Mouse (Mus musculus) embryo, embryonic 10 days (tissue): ENCODE results near the gene Slc9b1.

ENCODE experiments used
- DNase-seq: peaks from one replicate; pipeline ENCODE4 v3.0.0-alpha.2; 2015; ENCODE audit warnings: low spot score

The Slc9b1 gene

DNA sequence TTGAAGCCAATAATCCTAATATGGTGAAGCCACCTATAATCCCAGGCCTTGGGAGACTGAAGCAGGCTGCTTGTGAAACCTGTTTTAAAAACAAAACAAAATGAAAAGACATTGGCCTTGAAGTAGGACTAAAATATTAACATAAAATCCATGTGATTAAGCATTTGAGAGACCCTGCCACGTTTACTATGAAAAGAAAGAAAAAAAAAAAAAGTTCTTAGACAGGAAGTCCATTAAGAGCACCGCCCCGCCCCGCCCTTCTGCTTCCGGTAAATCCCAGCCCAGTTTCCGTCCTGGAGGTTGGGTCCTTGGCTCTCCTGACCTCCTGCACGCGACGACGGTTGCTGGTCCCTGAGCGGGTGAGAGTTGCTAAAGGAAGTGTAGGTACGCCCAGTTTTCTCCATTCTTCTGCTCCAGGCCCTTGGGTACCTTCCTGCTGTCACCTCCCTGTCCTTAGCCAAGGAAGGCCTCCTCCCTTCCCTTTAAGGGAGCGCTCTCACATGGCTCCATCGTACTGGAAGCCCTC lies at the start of gene Slc9b1:
Slc9b1 (plus strand) TSS at position 291 of the 526 bp plus-strand sequence.
- no peak for DNase-seq

DNA sequence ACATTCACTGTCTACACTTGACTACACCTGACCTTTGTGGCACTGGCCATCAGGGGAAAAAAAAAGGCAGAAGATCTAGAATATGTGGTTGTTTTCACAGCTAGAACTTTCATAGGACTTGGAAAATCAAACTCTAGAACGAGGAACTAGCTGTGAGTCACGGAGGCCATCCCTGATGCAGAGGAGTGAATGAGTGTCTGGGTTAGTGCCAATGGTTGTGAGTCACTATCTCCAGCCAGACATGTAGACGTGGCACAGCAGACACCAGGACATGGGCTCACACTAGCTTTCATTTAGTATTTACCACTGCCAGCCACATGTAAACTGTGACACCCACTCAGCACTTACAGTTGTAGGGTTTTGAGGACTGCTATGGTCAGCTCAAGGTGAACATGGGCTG lies 49.3 kb upstream of the Slc9b1 start:
- no peak for DNase-seq

DNA sequence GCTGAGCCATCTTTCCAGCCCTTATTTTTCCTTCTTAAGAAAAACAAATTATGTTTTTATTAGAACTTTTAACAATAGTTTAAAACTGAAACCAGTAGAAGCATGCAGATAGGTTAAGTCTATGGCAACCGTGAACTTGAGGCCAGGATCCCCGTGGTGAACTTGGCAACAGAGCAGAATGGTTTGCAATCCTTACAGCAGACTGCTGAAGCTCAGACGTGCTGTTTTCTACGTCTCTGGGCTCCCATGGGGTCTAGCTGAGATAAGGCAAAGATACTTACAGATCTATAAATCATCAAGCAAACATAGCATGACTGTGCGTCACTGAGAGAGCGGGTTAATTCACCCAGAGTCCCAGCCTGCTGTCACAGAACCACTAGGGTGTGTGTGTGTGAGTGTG lies 47.7 kb upstream of the Slc9b1 start:
- DNase-seq: no peak

- peak; percentile 65 for DNase-seq
Measured at GRCm38 (mm10) chr3:135304060-135304459, 43.8 kb upstream of the Slc9b1 start.

DNA sequence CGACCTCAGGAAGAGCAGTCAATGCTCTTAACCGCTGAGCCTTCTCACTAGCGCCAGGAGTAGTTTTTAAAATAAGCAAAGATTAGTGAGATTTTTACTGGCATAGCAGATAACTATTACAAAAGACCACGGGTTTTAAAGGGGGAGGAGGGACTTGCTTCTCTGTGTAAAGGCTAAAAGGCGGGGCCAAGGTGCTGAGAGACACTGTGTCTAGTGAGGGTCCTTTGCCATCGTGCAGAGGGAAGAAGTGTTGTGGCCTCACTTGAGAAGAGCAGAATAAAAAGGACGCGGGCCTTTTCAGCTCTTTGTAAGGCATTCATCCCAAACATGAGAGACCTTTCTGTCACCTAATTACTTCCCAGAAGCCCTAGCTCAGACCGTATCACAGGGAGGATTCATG lies 43.3 kb upstream of the Slc9b1 start:
- peak; percentile 63 for DNase-seq

GRCm38 (mm10) chr3:135307411-135308259 lies 40.2 kb upstream of the Slc9b1 start, which contains the start of gene Slc9b2:
Gene Slc9b2 (plus strand): TSS chr3:135307700.
- DNase-seq: peak; percentile 68

GRCm38 (mm10) chr3:135312916-135313491 lies 34.8 kb upstream of the Slc9b1 start:
- no peak for DNase-seq

DNA sequence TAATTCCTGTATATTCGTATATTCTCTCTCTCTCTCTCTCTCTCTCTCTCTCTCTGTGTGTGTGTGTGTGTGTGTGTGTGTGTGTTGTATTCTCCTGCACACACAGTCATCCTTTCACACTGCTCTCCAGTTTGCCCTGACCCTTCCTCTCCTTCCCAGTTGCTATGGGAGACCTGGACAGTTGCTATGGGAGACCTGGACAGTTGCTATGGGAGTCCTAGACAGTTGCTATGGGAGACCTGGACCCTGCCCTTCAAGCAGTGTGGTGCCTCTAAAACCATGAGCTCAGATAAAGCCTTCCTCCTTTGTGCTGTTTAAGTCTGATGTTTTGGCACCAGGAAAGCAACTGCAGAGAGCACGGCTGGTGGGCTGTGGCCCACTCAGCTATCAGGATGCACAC lies 34.1 kb upstream of the Slc9b1 start:
- DNase-seq: peak; percentile 29

GRCm38 (mm10) chr3:135314811-135315210 lies 33.0 kb upstream of the Slc9b1 start:
- DNase-seq: no peak

DNA sequence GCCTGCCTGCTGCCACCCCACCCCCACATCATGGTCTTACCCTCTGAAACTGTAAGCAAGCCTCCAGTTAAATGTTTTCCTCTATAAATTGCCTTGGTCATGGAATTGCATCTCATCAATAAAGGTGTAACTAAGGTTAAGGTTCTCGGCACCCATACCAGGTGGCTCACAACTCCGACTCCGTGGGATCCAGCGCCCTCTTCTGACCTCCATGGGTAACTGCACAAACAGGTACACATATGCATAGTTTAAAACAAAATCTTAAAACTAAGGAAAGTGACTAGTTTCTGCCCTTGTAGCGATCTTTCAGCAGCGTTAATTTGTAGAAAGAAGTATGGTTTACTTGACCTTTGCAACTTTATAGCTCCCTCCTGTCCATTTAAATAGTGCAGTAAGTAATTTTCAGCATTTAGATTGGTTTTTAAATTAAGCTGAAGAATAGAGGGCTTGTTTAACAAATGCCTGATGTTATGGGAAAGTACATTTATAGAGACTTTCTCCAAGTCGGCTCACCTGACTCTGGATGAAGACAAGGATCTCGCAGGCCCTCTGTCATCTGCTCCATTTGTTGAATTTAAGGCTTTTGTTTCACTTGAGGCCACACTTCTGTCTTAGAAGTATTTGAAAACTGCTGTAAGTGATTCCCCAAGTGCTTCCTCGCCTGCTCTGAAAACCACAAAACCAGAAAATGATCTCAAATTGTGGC lies 32.0 kb upstream of the Slc9b1 start:
- DNase-seq: no peak

DNA sequence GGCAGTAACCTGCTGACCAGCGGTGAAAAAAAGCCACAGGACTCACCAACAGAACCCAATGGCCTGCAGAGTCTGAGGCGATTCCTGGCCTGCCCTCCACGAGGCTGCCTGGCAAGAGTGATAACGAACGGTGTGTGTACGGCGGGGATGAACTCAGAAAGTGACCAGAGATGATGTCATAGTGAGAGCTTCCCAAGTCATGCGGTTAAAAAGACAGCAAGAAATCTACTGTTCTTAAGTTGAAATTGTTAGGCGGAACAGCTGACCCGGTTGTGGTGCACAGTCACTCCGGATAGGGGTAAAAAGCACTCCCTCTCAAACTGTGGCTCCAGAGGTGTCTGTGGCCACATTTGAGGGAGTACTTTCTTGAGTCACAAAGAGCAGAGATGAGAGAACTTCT lies 29.5 kb upstream of the Slc9b1 start:
- no peak for DNase-seq

DNA sequence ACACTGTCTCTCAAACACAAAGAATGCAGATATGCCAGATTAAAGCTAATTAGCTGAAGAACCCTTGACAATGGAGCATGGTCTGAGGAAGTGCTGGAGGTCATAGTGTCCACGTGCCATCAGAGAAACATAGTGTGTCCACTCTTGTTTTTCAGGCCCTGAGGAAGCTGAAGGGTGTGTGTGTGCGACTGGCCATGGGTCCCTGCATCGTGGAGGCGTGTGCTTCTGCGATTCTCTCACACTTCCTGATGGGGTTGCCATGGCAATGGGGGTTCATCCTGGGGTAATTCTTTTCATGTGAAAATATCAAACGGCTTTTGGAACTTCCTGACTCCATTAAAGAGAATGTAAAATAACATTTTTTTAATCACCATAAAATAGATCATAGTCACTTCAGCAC lies 23.5 kb upstream of the Slc9b1 start:
- DNase-seq: no peak

- DNase-seq: no peak
Measured at GRCm38 (mm10) chr3:135327176-135327575, 20.7 kb upstream of the Slc9b1 start.

- no peak for DNase-seq
Measured at GRCm38 (mm10) chr3:135327601-135328000, 20.2 kb upstream of the Slc9b1 start.

DNA sequence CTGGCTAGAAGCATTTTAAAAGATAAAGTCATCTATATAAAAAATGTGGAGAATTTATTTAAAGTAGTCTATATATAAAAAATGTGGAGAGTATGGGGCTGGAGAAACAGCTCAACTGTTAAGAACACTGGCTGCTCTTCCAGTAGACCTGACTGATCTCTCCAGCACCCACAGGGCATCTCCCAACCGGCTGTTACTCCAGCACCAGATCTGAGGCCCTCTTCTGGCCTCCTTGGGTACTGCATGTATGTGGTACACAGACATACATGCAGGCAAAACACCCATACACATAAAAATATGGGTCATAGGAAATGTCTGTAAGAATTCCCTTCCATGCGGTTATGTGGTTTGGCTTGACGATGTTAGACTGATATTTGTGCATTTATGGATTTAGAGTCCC lies 19.3 kb upstream of the Slc9b1 start:
- DNase-seq: peak; percentile 65

DNA sequence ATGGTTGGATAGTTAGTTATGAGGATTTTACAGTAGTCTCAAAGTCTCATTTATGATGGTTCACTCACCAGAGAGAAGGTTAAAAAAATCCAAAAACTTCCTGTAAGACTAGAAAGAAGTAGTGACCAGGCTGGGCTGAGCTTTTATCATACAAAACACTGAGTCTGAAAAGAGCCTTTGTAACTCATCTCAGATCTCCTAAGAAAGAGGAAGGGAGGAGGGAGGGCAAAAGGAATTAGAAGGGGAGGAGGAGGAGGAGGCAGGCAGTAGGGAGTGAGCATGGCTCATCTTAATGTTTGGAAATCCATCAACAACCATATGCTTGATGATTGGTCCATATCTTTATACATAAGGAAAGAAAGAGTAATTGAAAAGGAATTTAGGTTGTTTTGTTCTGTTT lies 15.1 kb upstream of the Slc9b1 start:
- no peak for DNase-seq

DNA sequence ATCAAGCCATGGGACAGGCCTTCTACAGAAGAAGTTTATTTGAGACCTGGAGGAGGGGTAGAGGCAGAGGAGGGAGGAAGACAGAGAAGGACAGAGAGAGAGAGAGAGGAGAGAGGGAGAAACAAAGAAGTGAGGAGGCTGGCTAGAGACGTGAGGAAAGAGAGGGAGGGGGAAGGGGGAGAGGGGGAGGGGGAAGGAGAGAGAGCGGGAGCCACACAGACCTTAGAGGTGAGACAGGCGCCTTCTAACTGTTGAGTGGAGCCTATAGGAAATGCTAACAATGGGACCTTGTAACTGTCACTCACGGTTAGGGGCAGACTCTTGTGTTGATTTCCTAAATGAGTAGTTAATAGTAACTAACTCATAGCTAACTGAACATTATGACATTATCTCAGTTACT lies 14.1 kb upstream of the Slc9b1 start:
- DNase-seq: no peak

DNA sequence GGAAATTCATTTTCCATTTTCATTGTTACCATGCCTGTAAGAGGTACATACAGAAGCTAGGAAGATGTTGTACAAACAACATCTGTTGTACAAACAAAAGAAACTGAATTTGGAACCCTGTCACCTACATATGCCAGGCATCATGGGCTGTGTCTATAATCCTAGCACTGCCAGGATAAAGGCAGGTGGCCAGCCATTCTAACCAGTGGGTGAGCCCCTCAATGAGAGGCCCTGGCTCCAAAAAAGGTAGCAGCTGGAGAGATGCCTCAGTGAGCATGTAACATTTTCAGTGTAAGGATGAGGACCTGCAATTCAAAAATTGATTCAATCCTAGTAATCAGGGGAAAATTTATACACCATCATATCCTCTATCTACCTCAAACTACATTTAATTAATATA lies 1.2 kb downstream of the Slc9b1 start:
- no peak for DNase-seq

DNA sequence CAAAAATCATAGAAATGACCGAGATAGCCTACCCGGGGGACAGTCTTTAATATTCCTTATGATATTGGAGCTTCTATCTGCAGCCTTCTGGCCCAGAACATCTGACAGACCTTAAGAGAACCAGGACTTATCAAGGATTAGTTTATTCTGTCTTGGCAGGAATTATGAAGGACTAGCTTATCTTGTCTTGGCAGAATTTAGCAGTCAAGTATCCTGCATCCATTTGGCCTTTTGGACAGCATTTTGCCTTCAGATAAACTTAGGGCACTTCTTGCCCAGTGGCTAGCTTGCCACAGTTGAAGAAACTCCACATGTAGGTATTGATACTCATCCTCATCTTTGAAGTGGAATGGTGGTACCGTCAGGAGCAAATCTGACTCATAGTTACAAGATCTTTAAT lies 4.0 kb downstream of the Slc9b1 start:
- DNase-seq: no peak

DNA sequence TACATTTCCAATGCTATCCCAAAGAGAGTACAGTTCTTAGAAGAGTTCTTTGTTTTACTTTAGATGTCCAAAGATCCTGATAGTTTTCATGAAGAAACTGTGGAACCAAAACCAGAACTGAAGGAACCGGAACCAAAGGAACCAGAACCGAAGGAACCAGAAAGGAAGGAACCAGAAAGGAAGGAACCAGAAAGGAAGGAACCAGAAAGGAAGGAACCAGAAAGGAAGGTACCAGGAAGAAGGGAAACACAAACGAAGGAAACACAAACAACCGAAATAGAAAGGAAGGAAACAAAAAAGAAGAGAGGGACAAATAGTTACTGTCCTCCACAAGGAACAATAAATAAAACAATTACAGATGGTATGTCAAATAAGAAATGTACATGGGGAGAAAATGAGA lies 9.6 kb downstream of the Slc9b1 start:
- DNase-seq: no peak

- no peak for DNase-seq
Measured at GRCm38 (mm10) chr3:135375836-135376235, 28.0 kb downstream of the Slc9b1 start.

DNA sequence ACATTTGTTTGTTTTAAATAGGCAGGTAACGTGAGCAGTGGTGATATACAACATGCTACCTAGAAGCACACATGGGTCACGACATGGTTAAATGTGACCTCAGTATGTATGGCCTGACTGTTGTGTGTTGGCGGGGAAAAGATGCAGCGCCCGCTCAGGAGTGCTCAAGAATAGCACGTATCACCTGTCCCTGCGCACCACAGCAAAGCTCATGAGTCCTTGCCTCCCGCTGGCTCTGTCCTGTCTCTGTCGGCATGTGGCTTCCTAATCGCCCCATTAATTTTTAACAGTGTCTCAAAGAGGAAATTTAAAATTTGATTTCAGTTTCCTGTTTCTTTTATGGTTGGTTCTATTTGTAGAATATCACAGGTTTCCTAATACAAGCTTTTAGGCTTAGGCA lies 29.6 kb downstream of the Slc9b1 start:
- no peak for DNase-seq

GRCm38 (mm10) chr3:135379868-135380267 lies 32.0 kb downstream of the Slc9b1 start:
- no peak for DNase-seq
